Mouse (Mus musculus): ENCODE data around the gene Sap30l. TPM values are rescaled to one million over a fixed set of nuclear protein-coding genes. Genes with fewer than 3 reads are reported as not detected.
"Not testable (repeated sequence)": the region's sequence is repeated elsewhere in the genome, so short reads cannot be mapped to it uniquely, and the experiment has no call there.

Gene Sap30l
- polyA plus RNA-seq, 1 experiment: 107 TPM

GRCm38 (mm10) chr11:57836872-57837680 is 35.6 kb downstream of the Sap30l start:
- H3K4me3 ChIP-seq (ENCODE audit: low read depth, low read length): no peak overlapping the region
- WGBS: 3% methylated on average over 38 of the region's 38 CpGs
- H3K4me1 ChIP-seq (ENCODE audit: control insufficient read depth, insufficient read depth, insufficient read length, low read length): peaks cover 3% of the 10 kb centered on the region; the same call in 1 of the 2 replicates
- TF ChIP-seq CTCF (IDR thresholded peaks at IDR 0.05; ENCODE audit: extremely low read depth, insufficient read length, insufficient replicate concordance, low read depth, low read length) (no peak), POLR2A (IDR thresholded peaks at IDR 0.05; ENCODE audit: low read depth, low read length) (no peak)
- H3K27ac ChIP-seq (ENCODE audit: insufficient read depth, low read depth, low read length): no peak overlapping the region
- peaks cover 64% of the 10 kb centered on the region for H3K27me3 ChIP-seq (ENCODE audit: control insufficient read depth, insufficient read depth, low read length)
- H3K36me3 ChIP-seq (ENCODE audit: control insufficient read depth, insufficient read depth, low read length): no peaks in the 10 kb centered on the region

- Histone ChIP-seq H3K4me1 (ENCODE audit: control insufficient read depth, insufficient read depth, insufficient read length, low read length) (peaks cover 3% of the 10 kb centered on the region; the same call in 1 of the 2 replicates), H3K4me3 (ENCODE audit: low read depth, low read length) (no peak overlapping the region), H3K27me3 (ENCODE audit: control insufficient read depth, insufficient read depth, low read length) (peaks cover 61% of the 10 kb centered on the region), H3K36me3 (ENCODE audit: control insufficient read depth, insufficient read depth, low read length) (no peaks in the 10 kb centered on the region), H3K27ac (ENCODE audit: insufficient read depth, low read depth, low read length) (no peak overlapping the region)
- TF ChIP-seq POLR2A (IDR thresholded peaks at IDR 0.05; ENCODE audit: low read depth, low read length) (no peak), CTCF (IDR thresholded peaks at IDR 0.05; ENCODE audit: extremely low read depth, insufficient read length, insufficient replicate concordance, low read depth, low read length) (no peak)
- WGBS: 19% methylated on average over 22 of the region's 22 CpGs
These were observed 36.6 kb downstream of the Sap30l start for GRCm38 (mm10) chr11:57837861-57838680.

- TF ChIP-seq CTCF (IDR thresholded peaks at IDR 0.05; ENCODE audit: extremely low read depth, insufficient read length, insufficient replicate concordance, low read depth, low read length) (no peak), POLR2A (IDR thresholded peaks at IDR 0.05; ENCODE audit: low read depth, low read length) (no peak)
- peaks cover 3% of the 10 kb centered on the region; the same call in 1 of the 2 replicates for H3K4me1 ChIP-seq (ENCODE audit: control insufficient read depth, insufficient read depth, insufficient read length, low read length)
- peaks cover 43% of the 10 kb centered on the region for H3K27me3 ChIP-seq (ENCODE audit: control insufficient read depth, insufficient read depth, low read length)
- no peak overlapping the region for H3K4me3 ChIP-seq (ENCODE audit: low read depth, low read length)
- H3K36me3 ChIP-seq (ENCODE audit: control insufficient read depth, insufficient read depth, low read length): no peaks in the 10 kb centered on the region
- no peak overlapping the region for H3K27ac ChIP-seq (ENCODE audit: insufficient read depth, low read depth, low read length)
- WGBS: 40% methylated on average over 10 of the region's 10 CpGs
These were observed 39.5 kb downstream of the Sap30l start for GRCm38 (mm10) chr11:57840986-57841385.

GRCm38 (mm10) chr11:57841391-57841790 is 40.0 kb downstream of the Sap30l start:
- WGBS: 42% methylated on average over 7 of the region's 7 CpGs
- H3K27me3 ChIP-seq (ENCODE audit: control insufficient read depth, insufficient read depth, low read length): peaks cover 39% of the 10 kb centered on the region
- H3K27ac ChIP-seq (ENCODE audit: insufficient read depth, low read depth, low read length): no peak overlapping the region
- H3K4me3 ChIP-seq (ENCODE audit: low read depth, low read length): no peak overlapping the region
- no peaks in the 10 kb centered on the region for H3K36me3 ChIP-seq (ENCODE audit: control insufficient read depth, insufficient read depth, low read length)
- peaks cover 3% of the 10 kb centered on the region; the same call in 1 of the 2 replicates for H3K4me1 ChIP-seq (ENCODE audit: control insufficient read depth, insufficient read depth, insufficient read length, low read length)
- no peak for TF ChIP-seq POLR2A (IDR thresholded peaks at IDR 0.05; ENCODE audit: low read depth, low read length)
- TF ChIP-seq CTCF (IDR thresholded peaks at IDR 0.05; ENCODE audit: extremely low read depth, insufficient read length, insufficient replicate concordance, low read depth, low read length): no peak

- WGBS: 72% methylated on average over 9 of the region's 9 CpGs
- H3K4me1 ChIP-seq (ENCODE audit: control insufficient read depth, insufficient read depth, insufficient read length, low read length); H3K27me3 ChIP-seq (ENCODE audit: control insufficient read depth, insufficient read depth, low read length); H3K4me3 ChIP-seq (ENCODE audit: low read depth, low read length); H3K36me3 ChIP-seq (ENCODE audit: control insufficient read depth, insufficient read depth, low read length); H3K27ac ChIP-seq (ENCODE audit: insufficient read depth, low read depth, low read length): not testable (repeated sequence)
These were observed 45.3 kb downstream of the Sap30l start for GRCm38 (mm10) chr11:57846421-57847363.

GRCm38 (mm10) chr11:57847396-57847795 is 46.0 kb downstream of the Sap30l start:
- WGBS: 58% methylated on average over 7 of the region's 7 CpGs
- Histone ChIP-seq H3K4me1 (ENCODE audit: control insufficient read depth, insufficient read depth, insufficient read length, low read length) (peaks cover 7% of the 10 kb centered on the region), H3K27me3 (ENCODE audit: control insufficient read depth, insufficient read depth, low read length) (peaks cover 6% of the 10 kb centered on the region; the same call in 1 of the 2 replicates), H3K27ac (ENCODE audit: insufficient read depth, low read depth, low read length) (no peak overlapping the region), H3K36me3 (ENCODE audit: control insufficient read depth, insufficient read depth, low read length) (no peaks in the 10 kb centered on the region), H3K4me3 (ENCODE audit: low read depth, low read length) (no peak overlapping the region)
- no peak for TF ChIP-seq CTCF (IDR thresholded peaks at IDR 0.05; ENCODE audit: extremely low read depth, insufficient read length, insufficient replicate concordance, low read depth, low read length)
- no peak for TF ChIP-seq POLR2A (IDR thresholded peaks at IDR 0.05; ENCODE audit: low read depth, low read length)

Data from small intestine, adult 2 months (tissue).